Mouse (Mus musculus) stomach, embryonic 15.5 days (tissue): ENCODE data around the gene Hoxd13. TPM values are rescaled to one million over a fixed set of nuclear protein-coding genes. Genes with fewer than 3 reads are reported as not detected.
A peak's percentile ranks its signal among the peaks of the same experiment; 100 is the strongest.

Experiments
- ATAC-seq: fragments of 200-750 bp; cut with Nextera tagmentation; 2 replicates; pipeline ENCODE4 v1.8.0; 2017; ENCODE audit warnings: low read depth, moderate number of reproducible peaks, moderate TSS enrichment; ENCODE audit not compliant: insufficient read depth, low FRiP score
- H3K27ac ChIP-seq: fragments of 300-500 bp; sonication (generic); 2 replicates; pipeline ENCODE4 v1.5.1; 2015; ENCODE audit warnings: mild to moderate bottlenecking, inconsistent platforms
- H3K27me3 ChIP-seq: fragments of 300-500 bp; sonication (generic); replicated peaks from 2 replicates; pipeline ENCODE4 v1.6.1; 2015; ENCODE audit warnings: inconsistent platforms
- H3K36me3 ChIP-seq: fragments of 300-500 bp; sonication (generic); 2 replicates; pipeline ENCODE4 v1.6.1; 2015; ENCODE audit warnings: inconsistent platforms
- H3K4me1 ChIP-seq: fragments of 300-500 bp; sonication (generic); 2 replicates; pipeline ENCODE4 v1.6.1; 2015; ENCODE audit warnings: inconsistent platforms
- H3K4me2 ChIP-seq: fragments of 300-500 bp; sonication (generic); 2 replicates; pipeline ENCODE4 v1.6.1; 2015; ENCODE audit warnings: mild to moderate bottlenecking, inconsistent platforms
- H3K4me3 ChIP-seq: fragments of 300-500 bp; sonication (generic); replicated peaks from 2 replicates; pipeline ENCODE4 v1.5.1; 2015; ENCODE audit warnings: inconsistent platforms
- H3K9ac ChIP-seq: fragments of 300-500 bp; sonication (generic); 2 replicates; pipeline ENCODE4 v1.6.1; 2015; ENCODE audit warnings: inconsistent platforms
- H3K9me3 ChIP-seq: fragments of 300-500 bp; sonication (generic); 2 replicates; pipeline ENCODE4 v1.6.1; 2016; ENCODE audit warnings: inconsistent platforms
- WGBS: fragments of 180-500 bp; shearing (Covaris S2); methylation state at CpG from one replicate; pipeline ENCODE4 v1.1.7; 2015; 5-methylcytosine and 5-hydroxymethylcytosine counted together
- polyA plus RNA-seq: library from polyadenylated mRNA; unstranded; fragments of >200 nt; fragmentation: Nextera tagmentation; extraction: Ambion mirVana; gene quantifications from 2 replicates; pipeline ENCODE4 v1.2.1, GENCODE M21; 2015

Hoxd13 gene
- polyA plus RNA-seq, 1 experiment from 2014 or later: not detected

DNA sequence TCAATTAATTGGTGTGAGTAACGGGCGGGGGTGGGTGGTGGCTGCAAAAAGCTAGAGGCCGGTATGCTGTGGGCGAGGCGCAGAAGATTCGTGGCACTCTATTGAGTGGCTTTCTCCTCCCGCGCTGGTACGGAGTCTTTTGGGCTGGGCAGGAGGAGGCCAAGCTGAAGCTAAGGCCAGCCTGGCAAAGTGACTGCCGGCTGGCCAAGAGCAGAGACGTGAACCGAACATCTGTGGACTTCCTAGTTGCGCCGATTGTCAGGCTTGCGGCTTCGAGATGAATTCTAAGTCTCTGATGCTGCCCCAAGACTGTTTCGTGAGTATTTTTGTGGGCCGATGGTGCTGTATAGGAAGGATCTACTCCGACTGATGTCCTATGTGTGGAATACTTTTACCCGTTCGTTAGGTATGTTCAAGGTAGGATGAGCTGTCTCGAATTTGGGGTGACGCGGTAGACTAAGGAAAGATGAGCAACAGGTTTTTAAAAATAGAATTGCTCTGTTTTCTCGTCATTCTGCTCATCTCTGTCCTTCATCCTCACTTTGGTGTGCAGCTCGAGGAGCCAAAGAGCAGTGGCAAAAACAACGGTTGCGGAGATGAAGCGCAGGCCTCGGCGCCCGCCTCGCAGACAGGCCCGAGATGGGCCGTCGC is 794 bp upstream of the Hoxd13 start:
- 2% methylated on average over 36 of the region's 36 CpGs for WGBS
- Histone ChIP-seq H3K27me3 (peaks cover 91% of the 10 kb centered on the region), H3K36me3 (no peaks in the 10 kb centered on the region), H3K4me2 (peak overlapping the region; percentile 76; the same call in 1 of the 2 replicates), H3K4me1 (peaks cover 10% of the 10 kb centered on the region), H3K4me3 (peak overlapping the region; percentile 39; the same call in 1 of the 2 replicates), H3K9me3 (no peaks in the 10 kb centered on the region), H3K27ac (no peak overlapping the region), H3K9ac (no peak overlapping the region)
- ATAC-seq: no peak

DNA sequence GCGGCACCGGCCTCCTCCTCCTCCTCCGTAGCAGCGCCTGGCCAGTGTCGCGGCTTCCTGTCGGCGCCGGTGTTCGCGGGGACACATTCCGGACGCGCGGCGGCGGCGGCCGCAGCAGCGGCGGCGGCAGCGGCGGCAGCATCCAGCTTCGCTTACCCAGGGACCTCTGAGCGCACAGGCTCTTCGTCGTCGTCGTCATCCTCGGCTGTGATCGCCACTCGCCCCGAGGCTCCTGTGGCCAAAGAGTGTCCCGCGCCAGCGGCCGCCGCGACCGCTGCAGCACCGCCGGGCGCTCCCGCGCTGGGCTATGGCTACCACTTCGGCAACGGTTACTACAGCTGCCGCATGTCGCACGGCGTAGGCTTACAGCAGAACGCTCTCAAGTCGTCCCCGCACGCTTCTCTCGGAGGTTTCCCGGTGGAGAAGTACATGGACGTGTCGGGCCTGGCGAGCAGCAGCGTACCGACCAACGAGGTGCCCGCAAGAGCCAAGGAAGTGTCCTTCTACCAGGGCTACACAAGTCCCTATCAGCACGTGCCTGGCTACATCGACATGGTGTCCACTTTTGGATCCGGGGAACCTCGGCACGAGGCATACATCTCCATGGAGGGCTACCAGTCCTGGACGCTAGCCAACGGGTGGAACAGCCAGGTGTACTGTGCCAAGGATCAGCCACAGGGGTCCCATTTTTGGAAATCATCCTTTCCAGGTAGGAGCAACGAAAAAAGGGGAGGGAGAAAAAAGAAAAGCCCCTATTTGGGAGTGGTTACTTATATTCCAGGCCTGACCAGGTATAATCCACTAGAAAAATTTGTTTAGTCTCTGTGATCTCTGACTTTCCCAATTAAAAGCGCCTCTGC is 490 bp downstream of the Hoxd13 start:
- under 1% methylated on average over 73 of the region's 74 CpGs for WGBS
- Histone ChIP-seq H3K27me3 (peaks cover 90% of the 10 kb centered on the region), H3K27ac (no peak overlapping the region), H3K4me3 (peak overlapping the region; percentile 39), H3K4me1 (peaks cover 15% of the 10 kb centered on the region), H3K36me3 (no peaks in the 10 kb centered on the region), H3K9me3 (no peaks in the 10 kb centered on the region), H3K9ac (no peak overlapping the region), H3K4me2 (peak overlapping the region; percentile 76)
- ATAC-seq: no peak

DNA sequence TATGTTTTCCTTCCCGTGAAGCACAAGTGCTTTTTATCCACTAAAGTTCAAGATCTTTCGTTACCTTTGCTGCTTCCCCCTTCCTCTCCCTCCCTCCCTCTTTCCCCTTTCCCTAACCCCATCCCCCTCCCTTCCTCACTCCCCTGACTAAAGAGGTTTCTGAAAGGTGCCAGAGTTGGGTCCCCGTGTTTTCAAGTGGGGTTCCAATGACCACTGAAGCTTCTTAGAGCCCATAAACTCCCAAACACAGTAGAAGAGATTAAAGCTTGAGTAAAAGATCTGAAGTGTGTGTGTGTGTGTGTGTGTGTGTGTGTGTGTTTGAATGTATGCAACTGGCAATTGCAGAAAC is 1.1 kb downstream of the Hoxd13 start:
- Histone ChIP-seq H3K4me2 (no peak overlapping the region), H3K9me3 (no peaks in the 10 kb centered on the region), H3K4me3 (no peak overlapping the region), H3K36me3 (no peaks in the 10 kb centered on the region), H3K27me3 (peaks cover 90% of the 10 kb centered on the region), H3K4me1 (peaks cover 15% of the 10 kb centered on the region), H3K27ac (no peak overlapping the region), H3K9ac (no peak overlapping the region)
- 1% methylated on average over 3 of the region's 3 CpGs for WGBS
- ATAC-seq: no peak

DNA sequence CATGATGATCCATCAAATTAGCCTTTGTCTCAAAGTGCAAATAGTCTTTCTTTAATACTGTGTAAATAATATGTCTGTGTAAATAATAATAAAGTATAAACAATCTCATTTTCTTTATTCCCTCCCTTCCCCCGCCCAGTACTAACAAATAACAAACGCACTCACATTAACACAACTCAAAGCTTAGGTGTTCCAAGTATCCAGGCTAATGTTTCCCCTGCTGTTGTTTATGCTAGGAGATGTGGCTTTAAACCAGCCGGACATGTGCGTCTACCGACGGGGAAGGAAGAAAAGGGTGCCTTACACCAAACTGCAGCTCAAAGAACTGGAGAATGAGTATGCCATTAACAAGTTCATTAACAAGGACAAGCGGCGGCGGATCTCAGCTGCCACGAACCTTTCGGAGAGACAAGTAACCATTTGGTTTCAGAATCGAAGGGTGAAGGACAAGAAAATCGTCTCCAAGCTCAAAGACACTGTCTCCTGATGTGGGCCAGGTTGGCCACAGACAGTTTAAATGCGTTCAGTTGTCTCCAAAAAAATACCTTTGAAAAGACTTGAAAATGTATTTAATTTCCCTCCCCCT is 1.6 kb downstream of the Hoxd13 start:
- Histone ChIP-seq H3K4me2 (no peak overlapping the region), H3K4me3 (no peak overlapping the region), H3K9ac (no peak overlapping the region), H3K27ac (no peak overlapping the region), H3K27me3 (peaks cover 90% of the 10 kb centered on the region), H3K9me3 (no peaks in the 10 kb centered on the region), H3K4me1 (peaks cover 15% of the 10 kb centered on the region), H3K36me3 (no peaks in the 10 kb centered on the region)
- no peak for ATAC-seq
- WGBS: 3% methylated on average over 14 of the region's 14 CpGs

DNA sequence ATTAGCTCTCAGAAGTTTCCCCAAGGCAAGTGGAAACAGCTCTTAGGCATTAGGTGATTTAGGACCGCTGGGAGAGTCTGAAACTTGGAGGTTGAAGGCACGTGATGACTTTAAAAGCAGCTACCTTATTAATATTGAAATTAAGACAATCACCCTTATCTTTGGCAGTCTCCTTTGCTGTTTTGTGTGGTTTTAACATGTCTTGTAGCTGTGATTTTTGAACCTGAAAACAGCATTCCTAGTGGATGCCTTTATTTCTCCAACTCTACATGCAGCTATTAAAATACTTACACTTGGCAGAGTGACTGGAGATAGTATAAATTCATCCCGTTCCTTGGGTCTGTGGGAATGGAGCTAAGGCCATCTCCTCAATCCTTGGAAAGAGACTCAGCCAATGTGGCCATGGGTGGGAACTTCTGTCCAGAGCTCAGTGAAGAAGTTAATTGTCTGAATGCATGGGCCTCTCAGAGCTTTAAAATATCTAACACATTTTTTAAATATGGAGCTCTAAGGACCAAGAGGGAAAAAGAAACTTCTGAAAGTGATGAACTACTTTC is 2.6 kb downstream of the Hoxd13 start:
- Histone ChIP-seq H3K4me3 (no peak overlapping the region), H3K4me1 (peaks cover 15% of the 10 kb centered on the region), H3K36me3 (no peaks in the 10 kb centered on the region), H3K4me2 (no peak overlapping the region), H3K9me3 (no peaks in the 10 kb centered on the region), H3K27me3 (peaks cover 92% of the 10 kb centered on the region), H3K9ac (no peak overlapping the region), H3K27ac (no peak overlapping the region)
- ATAC-seq: no peak
- 1% methylated on average over 3 of the region's 3 CpGs for WGBS

DNA sequence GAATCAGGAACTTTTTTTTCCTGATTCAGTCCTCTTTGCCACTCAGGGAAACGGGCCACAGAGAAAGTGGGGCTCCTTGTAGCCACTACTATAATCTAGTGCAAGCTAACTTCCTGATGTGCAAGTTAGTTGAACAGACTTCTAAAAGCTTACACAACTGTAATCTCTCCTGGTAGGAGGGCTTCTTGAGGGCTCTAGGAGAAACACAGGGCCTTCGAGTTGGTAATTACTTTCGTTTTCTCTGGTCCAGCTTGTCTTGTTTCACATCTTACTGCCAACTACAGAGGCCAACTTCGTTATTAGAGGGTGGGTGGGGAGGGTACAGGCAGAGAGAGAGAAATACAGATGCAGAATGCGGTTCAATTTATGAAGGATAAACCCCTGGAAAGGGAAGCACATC is 3.7 kb downstream of the Hoxd13 start:
- H3K4me2 ChIP-seq: no peak overlapping the region
- H3K4me3 ChIP-seq: no peak overlapping the region
- H3K36me3 ChIP-seq: no peaks in the 10 kb centered on the region
- peaks cover 94% of the 10 kb centered on the region for H3K27me3 ChIP-seq
- 19% methylated on average over 5 of the region's 5 CpGs for WGBS
- ATAC-seq: no peak
- H3K9ac ChIP-seq: no peak overlapping the region
- peaks cover 15% of the 10 kb centered on the region for H3K4me1 ChIP-seq
- no peaks in the 10 kb centered on the region for H3K9me3 ChIP-seq
- no peak overlapping the region for H3K27ac ChIP-seq

DNA sequence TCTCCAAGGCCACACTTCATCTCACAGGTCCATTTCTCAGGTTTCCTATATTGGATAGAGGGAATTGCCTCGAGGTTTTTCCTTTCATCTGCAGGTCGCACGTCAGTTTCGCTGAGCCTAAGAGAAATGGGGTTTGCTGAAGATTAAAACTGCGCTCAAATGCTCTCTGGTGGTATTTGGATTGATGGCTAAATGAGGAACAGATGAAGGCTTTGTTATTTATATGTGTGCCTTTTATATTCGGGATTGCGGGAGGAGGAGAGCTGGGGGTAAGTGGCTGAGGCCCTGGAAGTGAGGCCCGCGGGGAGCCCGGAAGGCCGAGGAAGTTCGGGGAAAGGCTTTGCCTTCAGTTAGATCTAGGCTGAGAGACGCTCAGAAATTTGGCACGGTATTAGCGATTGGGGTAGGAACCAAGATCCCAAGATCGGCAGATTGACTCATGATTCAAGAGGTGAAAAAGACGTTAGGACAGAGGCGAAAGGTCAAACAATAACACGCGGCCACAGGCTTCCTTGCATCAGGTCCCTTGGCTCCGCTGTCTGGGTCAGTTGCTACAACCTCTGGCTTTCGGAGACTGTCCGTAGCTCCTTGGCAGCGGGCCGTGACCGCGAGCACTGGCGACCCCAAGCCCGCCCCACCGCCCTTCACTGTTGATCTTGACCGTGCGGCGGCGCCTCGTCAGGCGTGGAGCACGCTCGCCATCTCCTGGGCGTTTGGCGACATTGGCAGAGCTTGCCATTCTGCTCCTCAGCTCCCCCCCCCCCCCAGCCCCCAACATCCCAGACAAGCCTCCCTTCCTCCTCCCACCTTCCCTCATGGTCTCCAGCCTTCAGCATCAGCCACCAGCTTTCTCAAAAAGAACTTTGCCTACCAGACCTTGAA is 4.6 kb downstream of the Hoxd13 start:
- peaks cover 13% of the 10 kb centered on the region for H3K4me1 ChIP-seq
- H3K4me2 ChIP-seq: peak overlapping the region; percentile 50
- peak overlapping the region; percentile 31; the same call in 1 of the 2 replicates for H3K4me3 ChIP-seq
- no peak for ATAC-seq
- no peak overlapping the region for H3K27ac ChIP-seq
- H3K27me3 ChIP-seq: peaks cover 94% of the 10 kb centered on the region
- no peaks in the 10 kb centered on the region for H3K9me3 ChIP-seq
- H3K36me3 ChIP-seq: no peaks in the 10 kb centered on the region
- H3K9ac ChIP-seq: no peak overlapping the region
- 4% methylated on average over 34 of the region's 40 CpGs for WGBS

DNA sequence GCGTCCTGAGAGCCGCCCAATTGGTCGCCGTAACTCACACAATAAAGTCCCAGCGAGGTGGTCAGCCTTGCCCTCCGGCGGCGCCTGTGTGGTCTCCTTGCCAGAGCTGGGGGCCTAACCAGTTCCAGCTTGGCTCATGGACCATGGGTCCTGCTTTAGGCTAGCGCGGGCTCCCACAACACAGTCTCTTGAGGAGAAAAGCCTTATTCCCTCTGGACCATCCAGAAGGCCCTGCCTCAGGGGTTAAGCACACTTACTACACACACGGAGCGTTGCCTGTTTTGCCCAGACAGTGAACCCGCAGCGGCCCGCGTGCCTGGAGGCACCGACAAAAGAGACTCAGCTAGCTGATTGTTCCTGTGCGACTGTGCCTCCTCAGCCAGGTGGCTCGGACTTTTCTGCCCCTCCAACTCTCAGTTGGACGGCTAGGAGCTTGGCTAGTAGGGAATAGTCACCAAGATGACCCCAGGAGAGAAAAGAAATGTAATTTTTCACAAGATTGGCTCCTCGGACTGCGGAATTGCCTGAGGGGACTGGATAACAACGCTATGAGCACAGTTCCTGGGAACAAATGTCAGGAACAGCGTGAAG is 5.8 kb downstream of the Hoxd13 start:
- WGBS: 3% methylated on average over 24 of the region's 24 CpGs
- ATAC-seq: no peak
- Histone ChIP-seq H3K4me2 (no peak overlapping the region), H3K4me3 (no peak overlapping the region), H3K27ac (no peak overlapping the region), H3K27me3 (peaks cover 94% of the 10 kb centered on the region), H3K4me1 (peaks cover 4% of the 10 kb centered on the region; the same call in 1 of the 2 replicates), H3K9me3 (no peaks in the 10 kb centered on the region), H3K9ac (no peak overlapping the region), H3K36me3 (no peaks in the 10 kb centered on the region)

DNA sequence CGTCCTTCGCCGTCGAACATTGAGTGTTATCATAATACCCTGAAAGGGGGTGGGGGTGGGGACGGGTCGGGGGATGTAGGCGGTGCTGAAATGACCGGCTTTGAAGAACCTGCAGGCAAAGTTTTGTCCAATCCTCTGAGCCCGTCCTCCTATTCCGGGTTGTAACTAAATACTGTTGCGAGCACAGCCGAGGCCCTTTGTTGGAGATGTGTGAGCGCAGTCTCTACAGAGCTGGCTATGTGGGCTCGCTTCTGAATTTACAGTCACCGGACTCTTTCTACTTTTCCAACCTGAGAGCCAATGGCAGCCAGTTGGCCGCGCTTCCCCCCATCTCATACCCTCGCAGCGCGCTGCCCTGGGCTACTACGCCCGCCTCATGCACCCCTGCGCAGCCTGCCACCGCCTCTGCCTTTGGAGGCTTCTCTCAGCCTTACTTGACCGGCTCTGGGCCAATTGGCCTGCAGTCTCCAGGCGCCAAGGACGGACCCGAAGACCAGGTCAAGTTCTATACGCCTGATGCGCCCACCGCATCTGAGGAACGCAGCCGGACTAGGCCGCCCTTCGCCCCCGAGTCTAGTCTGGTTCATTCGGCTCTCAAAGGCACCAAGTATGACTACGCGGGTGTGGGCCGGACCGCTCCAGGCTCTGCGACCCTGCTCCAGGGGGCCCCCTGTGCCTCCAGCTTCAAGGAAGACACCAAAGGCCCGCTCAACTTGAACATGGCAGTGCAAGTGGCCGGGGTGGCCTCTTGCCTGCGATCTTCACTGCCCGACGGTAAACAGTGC is 7.0 kb downstream of the Hoxd13 start, which contains the start of gene Hoxd12:
TSS of gene Hoxd12 (plus strand) at position 133 of the 785 bp plus-strand sequence.
- Histone ChIP-seq H3K36me3 (no peaks in the 10 kb centered on the region), H3K9ac (no peak within 1 kb of the TSS), H3K4me1 (peaks cover 4% of the 10 kb centered on the region; the same call in 1 of the 2 replicates), H3K27me3 (peaks cover 96% of the 10 kb centered on the region), H3K4me2 (no peak within 1 kb of the TSS), H3K4me3 (no peak within 1 kb of the TSS), H3K9me3 (no peaks in the 10 kb centered on the region), H3K27ac (no peak within 1 kb of the TSS)
- no peak for ATAC-seq
- WGBS: 2% methylated on average over 47 of the region's 47 CpGs

DNA sequence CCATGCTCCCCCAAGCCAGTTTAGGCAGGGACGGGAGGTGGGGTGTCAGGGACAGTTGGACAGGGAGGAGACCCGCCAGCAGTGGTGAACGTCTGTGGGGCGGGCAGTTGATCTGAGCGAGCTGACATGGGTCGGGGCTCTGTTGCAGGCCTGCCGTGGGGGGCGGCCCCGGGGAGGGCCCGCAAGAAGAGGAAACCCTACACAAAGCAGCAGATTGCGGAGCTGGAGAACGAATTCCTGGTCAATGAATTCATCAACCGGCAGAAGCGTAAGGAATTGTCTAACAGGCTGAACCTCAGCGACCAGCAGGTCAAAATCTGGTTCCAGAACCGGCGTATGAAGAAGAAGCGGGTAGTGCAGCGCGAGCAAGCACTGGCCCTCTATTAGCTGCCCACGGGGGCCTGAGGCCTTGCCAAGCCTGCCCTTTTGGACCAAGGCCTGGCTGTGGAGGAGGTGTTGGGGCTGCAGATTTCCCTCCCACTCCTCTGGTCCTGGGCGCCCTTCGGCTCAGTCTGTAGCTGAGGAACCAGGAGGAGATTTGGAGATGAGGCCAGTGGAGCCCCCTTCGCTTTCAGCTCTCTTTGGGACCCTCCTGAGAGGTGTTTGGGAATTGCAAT is 7.7 kb downstream of the Hoxd13 start:
- ATAC-seq: no peak
- Histone ChIP-seq H3K4me1 (peaks cover 4% of the 10 kb centered on the region; the same call in 1 of the 2 replicates), H3K9me3 (no peaks in the 10 kb centered on the region), H3K9ac (no peak overlapping the region), H3K36me3 (no peaks in the 10 kb centered on the region), H3K27me3 (peaks cover 98% of the 10 kb centered on the region), H3K27ac (no peak overlapping the region), H3K4me2 (no peak overlapping the region), H3K4me3 (no peak overlapping the region)
- WGBS: 5% methylated on average over 24 of the region's 24 CpGs
